Mouse (Mus musculus) C2C12 (cell line): ENCODE measurements around the gene Mrgbp. TPM values are rescaled to one million over a fixed set of nuclear protein-coding genes. Genes with fewer than 3 reads are reported as not detected.

ENCODE experiments used
- H3K27me3 ChIP-seq: one replicate; pipeline ENCODE4 v1.6.1; 2011; ENCODE audit not compliant: control insufficient read depth, insufficient read depth, insufficient read length
- H3K36me3 ChIP-seq: one replicate; pipeline ENCODE4 v1.6.1; 2011; ENCODE audit not compliant: control insufficient read depth, insufficient read depth
- H3K4me3 ChIP-seq: one replicate; pipeline ENCODE4 v1.5.1; 2011; ENCODE audit warnings: mild to moderate bottlenecking, control low read depth; ENCODE audit not compliant: poor library complexity, insufficient read depth, severe bottlenecking
- H3K79me2 ChIP-seq: one replicate; pipeline ENCODE4 v1.6.1; 2011; ENCODE audit not compliant: control insufficient read depth, insufficient read depth
- H3K79me3 ChIP-seq: one replicate; pipeline ENCODE4 v1.6.1; 2011; ENCODE audit warnings: low read depth, control low read depth
- H3ac ChIP-seq: one replicate; pipeline ENCODE3; 2011; ENCODE audit warnings: low read depth; ENCODE audit not compliant: control insufficient read depth, insufficient read length
- CEBPB ChIP-seq: IDR thresholded peaks from one replicate; pipeline ENCODE4 v1.6.1; 2011; ENCODE audit warnings: low read depth, mild to moderate bottlenecking, control low read depth, moderate library complexity
- CTCF ChIP-seq: IDR thresholded peaks from one replicate; pipeline ENCODE4 v1.5.1; 2011; ENCODE audit not compliant: control insufficient read depth, insufficient read depth, insufficient read length
- FOSL1 ChIP-seq: IDR thresholded peaks from one replicate; pipeline ENCODE4 v1.8.0; 2011; ENCODE audit warnings: mild to moderate bottlenecking, low read length; ENCODE audit not compliant: poor library complexity, insufficient read depth, severe bottlenecking
- MAX ChIP-seq: IDR thresholded peaks from one replicate; pipeline ENCODE4 v1.6.1; 2011; ENCODE audit warnings: mild to moderate bottlenecking, control low read depth
- MYOD1 ChIP-seq: IDR thresholded peaks from one replicate; pipeline ENCODE4 v1.6.1; 2011; ENCODE audit warnings: low read depth; ENCODE audit not compliant: control insufficient read depth, insufficient read length
- MYOG ChIP-seq: IDR thresholded peaks from one replicate; pipeline ENCODE4 v1.6.1; 2011; ENCODE audit not compliant: control insufficient read depth, insufficient read length; ENCODE audit errors: extremely low read depth
- USF1 ChIP-seq: IDR thresholded peaks from one replicate; pipeline ENCODE4 v1.6.1; 2011; ENCODE audit warnings: low read depth, mild to moderate bottlenecking, control low read depth, moderate library complexity
- long read RNA-seq, 2 experiments: library from polyadenylated mRNA; unstranded; transcript quantifications; one replicate each; pipeline ENCODE4 v2.0.0; 2019 to 2020
- polyA plus RNA-seq: library from polyadenylated mRNA; unstranded; fragments of >200 nt; fragmentation: generic; extraction: Trizol; gene quantifications from one replicate; pipeline ENCODE4 v1.2.1, GENCODE M21; 2012; ENCODE audit warnings: missing spikeins

Gene Mrgbp
- polyA plus RNA-seq: 19.2 TPM
- long read RNA-seq, experiment 1, transcript Mrgbp-206 (6 exons, 1,192 nt): major isoform, 6 of 23 reads
- long read RNA-seq, experiment 1, transcript Mrgbp-201 (5 exons, 1,510 nt): minor isoform, 5 of 23 reads
- long read RNA-seq, experiment 1, partial matches to known transcripts: 3 of 23 reads
- long read RNA-seq, experiment 1, other reads (novel, unspliced or antisense): 5 of 23 reads
- long read RNA-seq, experiment 2, transcript Mrgbp-201 (5 exons, 1,510 nt): major isoform, 31 of 53 reads
- long read RNA-seq, experiment 2, transcript Mrgbp-205 (4 exons, 1,825 nt): minor isoform, 6 of 53 reads
- long read RNA-seq, experiment 2, partial matches to known transcripts: 3 of 53 reads
- long read RNA-seq, experiment 2, other reads (novel, unspliced or antisense): 10 of 53 reads

GRCm38 (mm10) chr2:180581002-180581401 is at the start of gene Mrgbp:
Gene Mrgbp, plus strand, starts transcription at chr2:180581304.
- H3ac ChIP-seq: no peak within 1 kb of the TSS
- peaks cover 8% of the 10 kb centered on the region for H3K36me3 ChIP-seq
- TF ChIP-seq USF1: no peak
- TF ChIP-seq MYOD1: no peak
- no peak for TF ChIP-seq MAX
- TF ChIP-seq MYOG: no peak
- no peak for TF ChIP-seq CEBPB
- TF ChIP-seq FOSL1: no peak
- H3K79me2 ChIP-seq: peaks cover 18% of the 10 kb centered on the region
- H3K27me3 ChIP-seq: no peaks in the 10 kb centered on the region
- no peak within 1 kb of the TSS for H3K4me3 ChIP-seq
- peaks cover 7% of the 10 kb centered on the region for H3K79me3 ChIP-seq

- H3K36me3 ChIP-seq: no peaks in the 10 kb centered on the region
- TF ChIP-seq MYOG (no peak), CTCF (no peak), CEBPB (no peak), MYOD1 (no peak), FOSL1 (no peak), MAX (no peak), USF1 (no peak)
- no peaks in the 10 kb centered on the region for H3K79me3 ChIP-seq
- peaks cover 70% of the 10 kb centered on the region for H3K27me3 ChIP-seq
- no peak overlapping the region for H3ac ChIP-seq
- no peaks in the 10 kb centered on the region for H3K79me2 ChIP-seq
- H3K4me3 ChIP-seq: no peak overlapping the region
These were observed 49.3 kb upstream of the Mrgbp start for GRCm38 (mm10) chr2:180531671-180532385.

- Histone ChIP-seq H3K36me3 (no peaks in the 10 kb centered on the region), H3K79me2 (no peaks in the 10 kb centered on the region), H3ac (no peak overlapping the region), H3K4me3 (no peak overlapping the region), H3K27me3 (peaks cover 66% of the 10 kb centered on the region), H3K79me3 (no peaks in the 10 kb centered on the region)
- TF ChIP-seq CTCF: no peak
- TF ChIP-seq MYOD1: no peak
- TF ChIP-seq MYOG: no peak
- TF ChIP-seq USF1: no peak
- no peak for TF ChIP-seq CEBPB
- TF ChIP-seq MAX: no peak
- no peak for TF ChIP-seq FOSL1
These were observed 48.6 kb upstream of the Mrgbp start for GRCm38 (mm10) chr2:180532386-180532995.

DNA sequence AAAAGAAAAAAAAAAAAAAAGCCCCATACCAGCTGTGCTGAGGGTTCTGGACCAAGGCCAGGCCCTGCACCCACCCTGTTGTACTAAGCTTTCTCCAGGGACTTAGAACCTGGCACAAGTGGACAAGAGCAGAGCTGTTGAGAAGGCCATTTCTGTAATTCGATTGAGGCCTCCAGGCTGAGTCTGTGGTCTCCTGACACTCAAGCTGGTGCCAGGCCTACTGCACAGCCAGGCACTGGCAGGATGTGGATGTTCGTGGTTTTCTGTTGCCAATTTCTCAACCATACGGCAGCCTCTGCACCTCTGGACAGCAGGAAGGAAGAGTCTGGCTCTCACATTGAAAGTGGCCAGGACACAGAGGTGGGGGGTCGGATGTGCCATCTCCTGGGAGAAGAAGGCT is 47.9 kb upstream of the Mrgbp start:
- no peaks in the 10 kb centered on the region for H3K79me2 ChIP-seq
- H3K79me3 ChIP-seq: no peaks in the 10 kb centered on the region
- H3K4me3 ChIP-seq: no peak overlapping the region
- H3ac ChIP-seq: no peak overlapping the region
- H3K27me3 ChIP-seq: peaks cover 59% of the 10 kb centered on the region
- TF ChIP-seq MYOD1 (no peak), CEBPB (no peak), CTCF (no peak), FOSL1 (no peak)
- no peaks in the 10 kb centered on the region for H3K36me3 ChIP-seq

- no peaks in the 10 kb centered on the region for H3K79me2 ChIP-seq
- H3K79me3 ChIP-seq: no peaks in the 10 kb centered on the region
- no peak for TF ChIP-seq MAX
- TF ChIP-seq USF1: no peak
- no peak for TF ChIP-seq MYOG
- no peak for TF ChIP-seq CEBPB
- TF ChIP-seq MYOD1: no peak
- no peak for TF ChIP-seq FOSL1
- no peak for TF ChIP-seq CTCF
- no peak overlapping the region for H3ac ChIP-seq
- peaks cover 13% of the 10 kb centered on the region for H3K27me3 ChIP-seq
- no peaks in the 10 kb centered on the region for H3K36me3 ChIP-seq
- no peak overlapping the region for H3K4me3 ChIP-seq
These were observed 37.4 kb upstream of the Mrgbp start for GRCm38 (mm10) chr2:180543675-180544074.
